Mouse (Mus musculus): ENCODE measurements around the gene Tll2. TPM values are rescaled to one million over a fixed set of nuclear protein-coding genes. Genes with fewer than 3 reads are reported as not detected.
A peak's percentile ranks its signal among the peaks of the same experiment; 100 is the strongest.

Gene Tll2
- polyA plus RNA-seq, 1 experiment from 2014 or later, result not detected

- WGBS, result 83% methylated on average over 14 of the region's 14 CpGs
- Histone ChIP-seq H3K27me3 (ENCODE audit: insufficient read depth, poor library complexity, severe bottlenecking) (no peaks in the 10 kb centered on the region), H3K27ac (no peak overlapping the region), H3K36me3 (no peaks in the 10 kb centered on the region), H3K9me3 (no peaks in the 10 kb centered on the region), H3K4me3 (no peak overlapping the region), H3K4me1 (no peaks in the 10 kb centered on the region)
- DNase-seq (ENCODE audit: low spot score), result no peak
These were observed 132.7 kb downstream of the Tll2 start for GRCm38 (mm10) chr19:41073746-41074455.

GRCm38 (mm10) chr19:41071500-41071899 is 135.1 kb downstream of the Tll2 start:
- no peaks in the 10 kb centered on the region for H3K9me3 ChIP-seq
- no peaks in the 10 kb centered on the region for H3K4me1 ChIP-seq
- H3K4me3 ChIP-seq, result no peak overlapping the region
- peak; percentile 91 for DNase-seq (ENCODE audit: low spot score)
- H3K27ac ChIP-seq, result no peak overlapping the region
- H3K36me3 ChIP-seq, result no peaks in the 10 kb centered on the region
- 8% methylated on average over 8 of the region's 8 CpGs for WGBS
- no peaks in the 10 kb centered on the region for H3K27me3 ChIP-seq (ENCODE audit: insufficient read depth, poor library complexity, severe bottlenecking)

GRCm38 (mm10) chr19:41054702-41055101 is 151.9 kb downstream of the Tll2 start:
- WGBS, result 62% methylated on average over 4 of the region's 4 CpGs
- Histone ChIP-seq H3K27ac (no peak overlapping the region), H3K4me1 (no peaks in the 10 kb centered on the region), H3K4me3 (no peak overlapping the region), H3K36me3 (no peaks in the 10 kb centered on the region), H3K9me3 (no peaks in the 10 kb centered on the region), H3K27me3 (ENCODE audit: insufficient read depth, poor library complexity, severe bottlenecking) (no peaks in the 10 kb centered on the region)
- DNase-seq (ENCODE audit: low spot score), result no peak

- Histone ChIP-seq H3K9me3 (no peaks in the 10 kb centered on the region), H3K27ac (no peak overlapping the region), H3K4me1 (no peaks in the 10 kb centered on the region), H3K27me3 (ENCODE audit: insufficient read depth, poor library complexity, severe bottlenecking) (no peaks in the 10 kb centered on the region), H3K4me3 (no peak overlapping the region), H3K36me3 (no peaks in the 10 kb centered on the region)
- 39% methylated on average over 10 of the region's 10 CpGs for WGBS
- no peak for DNase-seq (ENCODE audit: low spot score)
These were observed 153.1 kb downstream of the Tll2 start for GRCm38 (mm10) chr19:41053530-41053929.

- no peaks in the 10 kb centered on the region for H3K36me3 ChIP-seq
- H3K4me1 ChIP-seq, result no peaks in the 10 kb centered on the region
- WGBS, result 60% methylated on average over 5 of the region's 5 CpGs
- H3K27me3 ChIP-seq (ENCODE audit: insufficient read depth, poor library complexity, severe bottlenecking), result no peaks in the 10 kb centered on the region
- DNase-seq (ENCODE audit: low spot score), result no peak
- H3K4me3 ChIP-seq, result no peak overlapping the region
- no peaks in the 10 kb centered on the region for H3K9me3 ChIP-seq
- H3K27ac ChIP-seq, result no peak overlapping the region
These were observed 154.4 kb downstream of the Tll2 start for GRCm38 (mm10) chr19:41052247-41052646.

GRCm38 (mm10) chr19:41051714-41052113 is 154.9 kb downstream of the Tll2 start:
- 89% methylated on average over 1 of the region's 1 CpGs for WGBS
- no peaks in the 10 kb centered on the region for H3K27me3 ChIP-seq (ENCODE audit: insufficient read depth, poor library complexity, severe bottlenecking)
- H3K4me1 ChIP-seq, result no peaks in the 10 kb centered on the region
- H3K9me3 ChIP-seq, result no peaks in the 10 kb centered on the region
- DNase-seq (ENCODE audit: low spot score), result no peak
- H3K36me3 ChIP-seq, result no peaks in the 10 kb centered on the region
- H3K4me3 ChIP-seq, result no peak overlapping the region
- H3K27ac ChIP-seq, result no peak overlapping the region

GRCm38 (mm10) chr19:41048187-41048559 is 158.5 kb downstream of the Tll2 start:
- Histone ChIP-seq H3K4me1 (no peaks in the 10 kb centered on the region), H3K4me3 (no peak overlapping the region), H3K36me3 (no peaks in the 10 kb centered on the region), H3K27ac (no peak overlapping the region), H3K27me3 (ENCODE audit: insufficient read depth, poor library complexity, severe bottlenecking) (no peaks in the 10 kb centered on the region), H3K9me3 (no peaks in the 10 kb centered on the region)
- no peak for DNase-seq (ENCODE audit: low spot score)
- 81% methylated on average over 3 of the region's 3 CpGs for WGBS

- no peaks in the 10 kb centered on the region for H3K4me1 ChIP-seq
- 84% methylated on average over 9 of the region's 9 CpGs for WGBS
- no peak overlapping the region for H3K27ac ChIP-seq
- H3K27me3 ChIP-seq (ENCODE audit: insufficient read depth, poor library complexity, severe bottlenecking), result no peaks in the 10 kb centered on the region
- no peak overlapping the region for H3K4me3 ChIP-seq
- DNase-seq (ENCODE audit: low spot score), result no peak
- H3K9me3 ChIP-seq, result no peaks in the 10 kb centered on the region
- H3K36me3 ChIP-seq, result no peaks in the 10 kb centered on the region
These were observed 159.0 kb downstream of the Tll2 start for GRCm38 (mm10) chr19:41047437-41048186.

- WGBS, result 34% methylated on average over 10 of the region's 10 CpGs
- no peak overlapping the region for H3K27ac ChIP-seq
- no peak overlapping the region for H3K4me3 ChIP-seq
- H3K4me1 ChIP-seq, result no peaks in the 10 kb centered on the region
- H3K27me3 ChIP-seq (ENCODE audit: insufficient read depth, poor library complexity, severe bottlenecking), result no peaks in the 10 kb centered on the region
- H3K9me3 ChIP-seq, result no peaks in the 10 kb centered on the region
- no peak for DNase-seq (ENCODE audit: low spot score)
- no peaks in the 10 kb centered on the region for H3K36me3 ChIP-seq
These were observed 161.4 kb downstream of the Tll2 start for GRCm38 (mm10) chr19:41045091-41045770.

- 81% methylated on average over 7 of the region's 7 CpGs for WGBS
- DNase-seq (ENCODE audit: low spot score), result no peak
- no peaks in the 10 kb centered on the region for H3K9me3 ChIP-seq
- no peaks in the 10 kb centered on the region for H3K36me3 ChIP-seq
- no peak overlapping the region for H3K27ac ChIP-seq
- H3K27me3 ChIP-seq (ENCODE audit: insufficient read depth, poor library complexity, severe bottlenecking), result no peaks in the 10 kb centered on the region
- H3K4me1 ChIP-seq, result peaks cover 4% of the 10 kb centered on the region; the same call in 1 of the 2 replicates
- no peak overlapping the region for H3K4me3 ChIP-seq
These were observed 167.5 kb downstream of the Tll2 start for GRCm38 (mm10) chr19:41039110-41039509.

- no peak overlapping the region for H3K27ac ChIP-seq
- no peak for DNase-seq (ENCODE audit: low spot score)
- H3K4me1 ChIP-seq, result peaks cover 4% of the 10 kb centered on the region; the same call in 1 of the 2 replicates
- no peak overlapping the region for H3K4me3 ChIP-seq
- H3K27me3 ChIP-seq (ENCODE audit: insufficient read depth, poor library complexity, severe bottlenecking), result no peaks in the 10 kb centered on the region
- no peaks in the 10 kb centered on the region for H3K36me3 ChIP-seq
- H3K9me3 ChIP-seq, result no peaks in the 10 kb centered on the region
- WGBS, result 54% methylated on average over 4 of the region's 4 CpGs
These were observed 170.7 kb downstream of the Tll2 start for GRCm38 (mm10) chr19:41035809-41036551.
